Mouse (Mus musculus) kidney, embryonic 15.5 days (tissue): ENCODE measurements around the gene St3gal3. TPM values are rescaled to one million over a fixed set of nuclear protein-coding genes. Genes with fewer than 3 reads are reported as not detected.

ENCODE experiments used
- ATAC-seq: fragments of 200-750 bp; cut with Nextera tagmentation; replicated peaks from 2 replicates; pipeline ENCODE4 v1.8.0; 2017; ENCODE audit warnings: moderate TSS enrichment; ENCODE audit not compliant: low FRiP score
- H3K27ac ChIP-seq: fragments of 300-500 bp; sonication (generic); 2 replicates; pipeline ENCODE4 v1.5.1; 2015; ENCODE audit warnings: mild to moderate bottlenecking, inconsistent platforms
- H3K27me3 ChIP-seq: fragments of 300-500 bp; sonication (generic); 2 replicates; pipeline ENCODE4 v1.6.1; 2015; ENCODE audit warnings: inconsistent platforms
- H3K36me3 ChIP-seq: fragments of 300-500 bp; sonication (generic); 2 replicates; pipeline ENCODE4 v1.6.1; 2015; ENCODE audit warnings: inconsistent platforms
- H3K4me1 ChIP-seq: fragments of 300-500 bp; sonication (generic); 2 replicates; pipeline ENCODE4 v1.6.1; 2015; ENCODE audit warnings: inconsistent platforms
- H3K4me2 ChIP-seq: fragments of 300-500 bp; sonication (generic); 2 replicates; pipeline ENCODE4 v1.6.1; 2015; ENCODE audit warnings: moderate library complexity, mild to moderate bottlenecking, inconsistent platforms
- H3K4me3 ChIP-seq: fragments of 300-500 bp; sonication (generic); replicated peaks from 2 replicates; pipeline ENCODE4 v1.5.1; 2015; ENCODE audit warnings: mild to moderate bottlenecking, inconsistent platforms
- H3K9ac ChIP-seq: fragments of 300-500 bp; sonication (generic); 2 replicates; pipeline ENCODE4 v1.6.1; 2015; ENCODE audit warnings: mild to moderate bottlenecking, inconsistent platforms
- H3K9me3 ChIP-seq: fragments of 300-500 bp; sonication (generic); replicated peaks from 2 replicates; pipeline ENCODE4 v1.6.1; 2016; ENCODE audit warnings: inconsistent platforms
- WGBS: fragments of 180-500 bp; shearing (Covaris S2); methylation state at CpG from one replicate; pipeline ENCODE4 v1.1.7; 2015; ENCODE audit warnings: mixed read lengths; 5-methylcytosine and 5-hydroxymethylcytosine counted together
- polyA plus RNA-seq: library from polyadenylated mRNA; unstranded; fragments of >200 nt; fragmentation: Nextera tagmentation; extraction: Ambion mirVana; gene quantifications from 2 replicates; pipeline ENCODE4 v1.2.1, GENCODE M21; 2015

Gene St3gal3
- polyA plus RNA-seq, 1 experiment from 2014 or later: 8.8 TPM

DNA sequence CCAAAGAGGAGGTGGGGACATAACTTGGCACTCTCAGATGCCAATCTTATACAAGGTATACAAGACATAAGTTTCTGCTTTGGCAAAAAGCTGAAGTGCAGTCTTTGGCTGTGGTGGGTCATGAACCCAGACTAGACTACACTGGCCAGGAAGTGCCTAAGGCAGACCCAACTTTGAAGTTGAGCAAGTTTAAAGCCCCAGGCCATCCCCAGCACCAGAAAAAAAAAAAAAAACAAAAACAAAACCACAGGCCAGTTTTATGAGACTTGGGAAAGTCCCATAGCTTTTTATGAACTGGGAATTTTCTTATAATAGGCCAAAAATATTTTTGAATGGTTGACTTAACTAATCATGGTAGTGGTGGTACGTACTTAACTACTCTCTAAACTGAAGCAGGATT, 700 bp upstream of the St3gal3 start:
- Histone ChIP-seq H3K9me3 (no peaks in the 10 kb centered on the region), H3K9ac (peak overlapping the region; percentile 95), H3K4me1 (peaks cover 18% of the 10 kb centered on the region), H3K36me3 (peaks cover 43% of the 10 kb centered on the region), H3K4me3 (peak overlapping the region; percentile 96), H3K4me2 (peak overlapping the region; percentile 85), H3K27ac (peak overlapping the region; percentile 84), H3K27me3 (no peaks in the 10 kb centered on the region)
- WGBS: 97% methylated on average over 1 of the region's 1 CpGs
- ATAC-seq: no peak

DNA sequence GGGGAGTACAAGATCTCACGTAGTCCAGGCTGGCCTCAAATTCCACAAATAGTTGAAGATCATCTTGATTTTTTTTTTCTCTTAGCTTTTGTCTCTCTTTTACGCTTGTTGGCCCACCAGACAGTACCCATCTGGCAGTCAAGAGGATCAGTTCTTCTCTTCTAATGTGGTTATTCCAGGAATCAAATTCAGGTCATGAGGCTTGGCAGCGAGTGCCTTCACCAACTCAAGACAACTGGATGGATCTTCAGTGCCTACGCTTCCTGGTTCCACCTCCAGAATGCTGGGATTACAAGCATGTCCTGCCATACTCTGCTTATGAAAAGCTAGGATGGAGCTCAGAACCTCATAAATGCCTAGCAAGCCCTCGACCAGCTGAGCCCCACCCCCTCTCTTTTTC, 3.4 kb downstream of the St3gal3 start:
- Histone ChIP-seq H3K27me3 (no peaks in the 10 kb centered on the region), H3K4me2 (no peak overlapping the region), H3K4me3 (no peak overlapping the region), H3K27ac (no peak overlapping the region), H3K36me3 (peaks cover 4% of the 10 kb centered on the region), H3K9me3 (no peaks in the 10 kb centered on the region), H3K9ac (no peak overlapping the region), H3K4me1 (peaks cover 18% of the 10 kb centered on the region)
- 83% methylated on average over 5 of the region's 5 CpGs for WGBS
- ATAC-seq: no peak

DNA sequence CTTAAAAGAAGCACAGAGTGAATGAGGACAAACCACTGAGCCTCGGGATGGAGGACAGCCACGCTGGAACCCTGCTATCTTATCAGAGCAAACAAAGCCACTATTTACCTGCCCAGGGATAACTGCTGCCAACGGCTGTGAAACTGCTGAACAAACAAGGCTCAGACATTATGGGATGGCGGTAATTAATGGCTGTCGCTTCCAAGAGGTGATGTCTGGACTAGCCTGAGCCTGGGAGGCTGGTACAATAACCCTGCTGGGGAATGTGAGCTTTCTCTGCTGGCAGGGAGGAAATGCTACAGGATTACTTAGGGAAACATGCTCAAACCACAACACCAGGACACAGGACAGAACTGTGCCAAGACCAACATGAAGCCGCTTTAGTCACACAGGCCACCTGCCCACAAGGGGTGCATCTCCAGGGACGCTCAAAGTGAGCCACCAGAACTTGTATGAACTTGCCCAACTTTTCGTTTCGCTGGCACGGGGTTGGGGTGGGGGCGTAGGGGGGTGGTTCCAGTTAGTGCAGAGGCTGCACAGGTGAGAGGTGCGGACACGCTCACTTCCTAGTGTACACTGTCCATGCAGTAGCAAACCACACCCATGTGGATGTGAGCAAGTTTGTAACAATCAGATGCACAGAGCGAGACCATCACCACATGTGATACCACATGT, 11.5 kb downstream of the St3gal3 start:
- Histone ChIP-seq H3K9ac (no peak overlapping the region), H3K4me2 (no peak overlapping the region), H3K36me3 (peaks cover 3% of the 10 kb centered on the region; the same call in 1 of the 2 replicates), H3K4me1 (no peaks in the 10 kb centered on the region), H3K27ac (no peak overlapping the region), H3K27me3 (no peaks in the 10 kb centered on the region), H3K4me3 (no peak overlapping the region), H3K9me3 (no peaks in the 10 kb centered on the region)
- WGBS: 80% methylated on average over 14 of the region's 14 CpGs
- no peak for ATAC-seq

DNA sequence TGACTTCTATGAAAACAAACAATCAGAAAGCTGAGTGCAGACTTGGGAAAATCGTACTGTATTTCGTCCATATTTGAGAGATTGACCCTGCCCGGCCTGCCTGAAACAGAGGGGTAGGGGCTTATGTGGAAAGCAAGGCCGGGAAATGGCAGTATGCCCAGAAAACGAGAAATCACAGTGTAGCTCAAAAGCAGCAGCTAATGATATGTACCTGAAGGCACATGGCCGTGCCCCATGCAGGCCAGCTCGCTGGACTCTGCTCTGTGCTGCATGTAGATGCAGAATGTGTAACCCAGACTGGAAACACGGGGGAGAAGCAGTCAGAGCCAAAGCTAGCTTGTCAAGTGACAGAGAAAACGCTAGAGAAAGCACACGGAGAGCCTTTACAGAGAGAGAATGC, 12.6 kb downstream of the St3gal3 start:
- Histone ChIP-seq H3K9ac (no peak overlapping the region), H3K4me3 (no peak overlapping the region), H3K4me2 (no peak overlapping the region), H3K4me1 (no peaks in the 10 kb centered on the region), H3K36me3 (peaks cover 3% of the 10 kb centered on the region; the same call in 1 of the 2 replicates), H3K27ac (no peak overlapping the region), H3K27me3 (no peaks in the 10 kb centered on the region), H3K9me3 (no peaks in the 10 kb centered on the region)
- WGBS: 76% methylated on average over 10 of the region's 10 CpGs
- no peak for ATAC-seq

DNA sequence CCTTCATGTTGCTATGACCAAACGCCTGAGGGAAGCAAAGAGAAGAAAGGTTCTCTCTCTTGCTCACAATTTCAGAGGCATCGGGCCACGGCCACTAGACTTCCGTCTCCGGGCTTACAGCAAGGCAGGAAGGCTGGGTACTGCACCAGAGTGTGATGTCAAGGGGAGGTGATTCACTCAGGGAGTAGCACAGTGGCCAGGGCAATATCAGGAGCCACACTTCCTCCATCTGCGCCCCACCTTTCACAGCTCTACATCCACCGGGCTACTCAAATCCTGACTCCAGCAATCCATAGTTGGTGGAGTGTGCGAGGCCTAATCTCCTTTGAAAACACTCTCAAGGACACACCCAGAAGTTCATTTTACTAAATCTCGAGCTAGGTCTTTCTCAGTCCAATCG, 17.1 kb downstream of the St3gal3 start:
- no peaks in the 10 kb centered on the region for H3K9me3 ChIP-seq
- H3K4me3 ChIP-seq: no peak overlapping the region
- H3K4me2 ChIP-seq: no peak overlapping the region
- H3K36me3 ChIP-seq: peaks cover 3% of the 10 kb centered on the region; the same call in 1 of the 2 replicates
- H3K9ac ChIP-seq: no peak overlapping the region
- no peak overlapping the region for H3K27ac ChIP-seq
- no peak for ATAC-seq
- H3K27me3 ChIP-seq: no peaks in the 10 kb centered on the region
- H3K4me1 ChIP-seq: peaks cover 7% of the 10 kb centered on the region; the same call in 1 of the 2 replicates
- 95% methylated on average over 10 of the region's 10 CpGs for WGBS

DNA sequence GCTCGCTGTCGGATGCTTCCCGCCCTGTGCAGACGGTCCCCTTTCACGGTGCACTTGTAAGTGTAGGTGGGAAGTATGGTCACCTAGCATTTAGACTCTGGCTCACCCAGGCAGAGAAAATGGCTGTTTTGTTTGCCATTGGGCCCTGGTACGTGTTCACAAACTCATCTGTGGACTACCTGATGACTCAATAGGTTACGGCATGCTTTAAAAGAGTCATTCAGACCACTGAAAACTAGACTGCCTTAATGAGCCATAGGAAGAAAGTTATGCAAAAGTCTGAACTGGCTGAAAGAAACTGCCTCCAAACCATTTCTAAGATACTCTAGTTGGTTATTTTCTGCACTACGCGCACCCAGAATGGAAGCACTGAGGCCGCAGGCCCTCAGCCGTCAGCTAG, 18.6 kb downstream of the St3gal3 start:
- H3K27ac ChIP-seq: no peak overlapping the region
- WGBS: 84% methylated on average over 11 of the region's 11 CpGs
- H3K27me3 ChIP-seq: no peaks in the 10 kb centered on the region
- no peak overlapping the region for H3K4me2 ChIP-seq
- peaks cover 9% of the 10 kb centered on the region; the same call in 1 of the 2 replicates for H3K4me1 ChIP-seq
- H3K9ac ChIP-seq: no peak overlapping the region
- H3K36me3 ChIP-seq: no peaks in the 10 kb centered on the region; the same call in 1 of the 2 replicates
- H3K9me3 ChIP-seq: no peaks in the 10 kb centered on the region
- ATAC-seq: no peak
- no peak overlapping the region for H3K4me3 ChIP-seq

DNA sequence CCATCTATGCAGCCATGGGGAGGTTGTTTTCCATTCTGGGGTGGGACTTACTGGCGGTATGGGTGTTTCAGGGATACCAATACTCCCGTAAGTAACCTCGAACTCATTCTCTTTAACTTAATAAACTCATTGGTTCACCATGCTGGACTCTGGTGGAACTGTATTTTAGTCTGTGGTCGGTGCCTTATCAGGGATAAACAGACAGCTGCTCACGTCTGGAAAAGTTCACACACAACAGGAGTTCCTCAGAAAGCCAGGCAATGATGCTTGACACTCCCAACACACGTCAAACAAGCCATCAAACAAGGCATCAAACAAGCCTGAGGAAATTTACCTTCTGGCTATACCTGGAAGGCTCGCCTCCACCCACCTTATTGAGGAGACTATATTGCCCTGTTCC, 19.6 kb downstream of the St3gal3 start:
- WGBS: 78% methylated on average over 7 of the region's 7 CpGs
- Histone ChIP-seq H3K4me2 (no peak overlapping the region), H3K9me3 (no peaks in the 10 kb centered on the region), H3K4me1 (peaks cover 9% of the 10 kb centered on the region; the same call in 1 of the 2 replicates), H3K9ac (no peak overlapping the region), H3K4me3 (no peak overlapping the region), H3K27ac (no peak overlapping the region), H3K36me3 (no peaks in the 10 kb centered on the region; the same call in 1 of the 2 replicates), H3K27me3 (no peaks in the 10 kb centered on the region)
- no peak for ATAC-seq

DNA sequence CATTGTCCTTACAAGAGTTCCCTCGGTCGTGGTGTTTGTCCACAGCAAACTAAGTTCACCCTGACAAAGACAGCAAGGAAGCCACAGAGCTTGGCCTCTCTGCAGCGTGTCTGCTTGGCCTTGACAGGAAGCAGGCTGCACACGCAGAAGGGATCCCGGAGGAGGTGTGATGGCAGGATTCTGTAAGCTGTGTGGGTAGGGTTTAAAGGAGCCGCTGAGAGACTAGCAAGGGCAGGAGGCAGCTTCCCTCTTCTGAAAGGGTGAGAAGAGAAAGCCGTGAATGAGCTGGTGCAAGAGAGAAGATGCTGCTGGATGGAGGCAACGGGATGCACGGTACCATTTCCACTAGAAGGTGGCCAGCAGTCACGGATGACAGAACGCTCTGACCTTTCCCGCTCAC, 22.1 kb downstream of the St3gal3 start:
- no peak overlapping the region for H3K27ac ChIP-seq
- H3K36me3 ChIP-seq: peaks cover 4% of the 10 kb centered on the region
- no peak overlapping the region for H3K4me3 ChIP-seq
- no peak overlapping the region for H3K4me2 ChIP-seq
- H3K27me3 ChIP-seq: no peaks in the 10 kb centered on the region
- no peak for ATAC-seq
- no peak overlapping the region for H3K9ac ChIP-seq
- WGBS: 57% methylated on average over 12 of the region's 12 CpGs
- H3K4me1 ChIP-seq: peaks cover 9% of the 10 kb centered on the region; the same call in 1 of the 2 replicates
- no peaks in the 10 kb centered on the region for H3K9me3 ChIP-seq

DNA sequence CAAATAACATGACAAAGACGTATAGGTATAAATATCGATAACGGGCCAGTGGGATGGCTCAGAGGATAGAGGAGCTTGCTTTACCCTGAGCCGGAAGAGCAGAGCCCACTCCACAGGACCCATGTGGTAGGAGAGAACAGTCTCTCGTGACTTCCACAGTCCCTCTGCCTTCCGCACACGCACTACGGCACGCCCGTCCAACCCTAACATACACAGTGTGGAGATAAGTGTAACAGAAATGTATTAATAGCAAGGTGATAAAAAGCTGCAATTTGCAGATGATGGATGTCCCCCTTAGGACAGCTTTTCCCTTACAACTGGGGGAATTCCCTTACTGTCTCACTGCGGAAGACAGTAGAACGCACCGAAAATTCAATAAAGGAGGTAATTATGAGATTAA, 25.1 kb downstream of the St3gal3 start:
- Histone ChIP-seq H3K4me3 (no peak overlapping the region), H3K27me3 (no peaks in the 10 kb centered on the region), H3K4me1 (peaks cover 9% of the 10 kb centered on the region; the same call in 1 of the 2 replicates), H3K36me3 (peaks cover 12% of the 10 kb centered on the region), H3K9ac (no peak overlapping the region), H3K27ac (no peak overlapping the region), H3K9me3 (no peaks in the 10 kb centered on the region), H3K4me2 (no peak overlapping the region)
- no peak for ATAC-seq
- 81% methylated on average over 13 of the region's 13 CpGs for WGBS

DNA sequence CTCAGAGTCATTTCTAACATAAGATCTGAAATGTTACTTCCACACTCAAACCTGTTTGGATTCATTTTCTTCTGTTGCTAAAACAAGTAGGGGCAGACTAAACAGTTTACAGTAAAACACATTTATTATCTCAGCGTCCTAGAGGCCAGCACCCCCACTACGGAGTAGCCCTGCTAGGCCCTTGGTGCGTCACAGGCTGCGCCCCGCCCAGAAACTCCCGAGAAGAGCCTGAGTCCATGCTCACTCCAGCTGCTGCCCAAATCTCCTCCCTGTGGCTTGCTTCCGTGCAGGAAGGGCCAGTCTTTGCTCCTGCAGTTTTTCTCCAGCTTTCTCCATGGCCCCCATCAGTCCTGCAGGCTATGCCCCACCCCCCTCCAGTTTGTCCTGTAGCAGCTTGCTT, 25.9 kb downstream of the St3gal3 start:
- Histone ChIP-seq H3K36me3 (peaks cover 12% of the 10 kb centered on the region), H3K4me2 (no peak overlapping the region), H3K27me3 (no peaks in the 10 kb centered on the region), H3K9ac (no peak overlapping the region), H3K27ac (no peak overlapping the region), H3K9me3 (no peaks in the 10 kb centered on the region), H3K4me3 (no peak overlapping the region), H3K4me1 (peaks cover 9% of the 10 kb centered on the region; the same call in 1 of the 2 replicates)
- WGBS: 66% methylated on average over 7 of the region's 7 CpGs
- ATAC-seq: no peak

DNA sequence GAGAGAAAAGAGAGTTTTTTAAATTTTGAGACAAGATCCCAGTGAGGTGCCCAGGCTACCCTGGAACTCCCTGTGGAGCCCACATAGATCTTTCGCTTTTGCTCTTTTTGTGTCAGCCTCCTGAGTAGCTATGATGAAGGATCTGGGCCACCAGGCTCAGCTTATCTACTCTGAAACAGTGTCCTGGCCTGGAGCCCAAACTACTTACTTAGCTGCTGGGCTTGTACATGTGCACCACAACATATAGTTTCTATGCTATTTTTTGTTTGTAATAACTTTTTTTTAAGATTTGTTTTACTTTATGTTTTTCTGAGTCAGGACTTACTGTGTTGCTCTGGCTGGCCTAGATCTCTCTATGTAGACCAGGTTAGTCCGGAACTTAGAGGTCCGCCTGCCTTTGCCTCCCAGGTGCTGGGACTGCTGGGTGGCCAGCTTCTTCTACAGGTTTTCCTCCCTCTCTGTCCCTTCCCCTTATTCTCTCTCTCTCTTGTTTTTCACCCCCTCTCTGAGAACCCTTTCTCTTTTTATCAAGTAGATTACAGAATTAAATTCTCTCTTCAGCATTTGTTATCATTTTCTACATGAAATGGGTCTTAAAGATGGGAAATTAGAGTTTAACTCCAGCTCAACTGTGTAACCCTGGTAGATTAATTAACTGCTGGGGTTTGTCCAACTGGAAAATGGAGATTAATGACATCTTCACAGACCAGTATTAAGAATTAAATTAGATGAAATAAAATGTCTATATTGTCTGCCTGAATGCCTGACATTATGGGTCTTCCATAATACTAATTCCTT, 29.3 kb downstream of the St3gal3 start:
- Histone ChIP-seq H3K9ac (no peak overlapping the region), H3K36me3 (peaks cover 12% of the 10 kb centered on the region), H3K4me1 (no peaks in the 10 kb centered on the region), H3K27me3 (no peaks in the 10 kb centered on the region), H3K4me2 (no peak overlapping the region), H3K4me3 (no peak overlapping the region), H3K9me3 (no peaks in the 10 kb centered on the region), H3K27ac (no peak overlapping the region)
- ATAC-seq: no peak
- WGBS: 88% methylated on average over 3 of the region's 3 CpGs

DNA sequence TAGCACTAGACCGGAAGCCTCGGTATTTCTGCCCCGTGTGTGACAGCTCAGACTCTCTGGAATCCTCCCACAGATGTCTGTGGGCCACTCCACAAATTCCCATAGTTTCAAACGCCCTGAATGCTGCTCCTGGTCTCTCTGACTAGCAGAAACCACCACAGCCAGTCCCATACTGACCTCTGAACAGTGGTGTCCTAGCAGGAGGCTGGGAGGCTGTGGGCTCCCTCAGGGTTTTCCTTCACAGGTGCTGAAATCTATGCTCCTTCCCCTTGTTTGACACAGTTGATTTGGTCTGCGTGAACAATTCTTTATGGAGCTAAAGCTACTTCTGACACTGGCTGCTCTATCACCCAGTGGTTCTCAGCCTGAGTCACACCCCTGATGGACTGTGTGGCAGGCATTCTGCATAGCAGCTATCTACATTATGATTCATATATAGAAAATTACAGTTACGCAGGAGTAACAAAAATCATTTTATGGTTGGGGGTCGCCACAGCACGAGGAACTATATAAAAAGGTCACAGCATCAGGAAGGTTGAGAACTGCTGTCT, 31.4 kb downstream of the St3gal3 start:
- no peaks in the 10 kb centered on the region for H3K27me3 ChIP-seq
- ATAC-seq: no peak
- no peaks in the 10 kb centered on the region for H3K9me3 ChIP-seq
- WGBS: 65% methylated on average over 8 of the region's 8 CpGs
- H3K27ac ChIP-seq: no peak overlapping the region
- peaks cover 12% of the 10 kb centered on the region for H3K36me3 ChIP-seq
- no peak overlapping the region for H3K4me2 ChIP-seq
- no peaks in the 10 kb centered on the region for H3K4me1 ChIP-seq
- H3K9ac ChIP-seq: no peak overlapping the region
- H3K4me3 ChIP-seq: no peak overlapping the region
